Mouse (Mus musculus) embryonic facial prominence, embryonic 11.5 days (tissue): ENCODE results near the gene Shcbp1l. TPM values are rescaled to one million over a fixed set of nuclear protein-coding genes. Genes with fewer than 3 reads are reported as not detected.

Experiments
- ATAC-seq: fragments of 200-750 bp; cut with Nextera tagmentation; replicated peaks from 2 replicates; pipeline ENCODE4 v1.8.0; 2017; ENCODE audit warnings: low read depth; ENCODE audit not compliant: insufficient number of reproducible peaks, low FRiP score, low TSS enrichment
- DNase-seq: peaks from one replicate; pipeline ENCODE4 v3.0.0-alpha.2; 2015; ENCODE audit warnings: low spot score
- H3K27ac ChIP-seq: fragments of 300-500 bp; sonication (generic); replicated peaks from 2 replicates; pipeline ENCODE4 v1.5.1; 2014; ENCODE audit warnings: mild to moderate bottlenecking, low read depth, low read length, control low read depth
- H3K27me3 ChIP-seq: fragments of 300-500 bp; sonication (generic); 2 replicates; pipeline ENCODE4 v1.6.1; 2014; ENCODE audit warnings: mild to moderate bottlenecking, low read length, moderate library complexity, mixed read lengths; ENCODE audit not compliant: control insufficient read depth, insufficient read depth
- H3K36me3 ChIP-seq: fragments of 300-500 bp; sonication (generic); replicated peaks from 2 replicates; pipeline ENCODE4 v1.6.1; 2014; ENCODE audit warnings: low read depth, mild to moderate bottlenecking, low read length, moderate library complexity, mixed read lengths; ENCODE audit not compliant: control insufficient read depth, insufficient read depth
- H3K4me1 ChIP-seq: fragments of 300-500 bp; sonication (generic); 2 replicates; pipeline ENCODE4 v1.6.1; 2014; ENCODE audit warnings: low read length, mixed read lengths; ENCODE audit not compliant: control insufficient read depth, insufficient read depth
- H3K4me2 ChIP-seq: fragments of 300-500 bp; sonication (generic); 2 replicates; pipeline ENCODE4 v1.6.1; 2014; ENCODE audit warnings: low read depth, mild to moderate bottlenecking, control low read depth, low read length, moderate library complexity
- H3K4me3 ChIP-seq: fragments of 300-500 bp; sonication (generic); 2 replicates; pipeline ENCODE4 v1.5.1; 2014; ENCODE audit warnings: low read depth, low read length, control low read depth
- H3K9ac ChIP-seq: fragments of 300-500 bp; sonication (generic); replicated peaks from 2 replicates; pipeline ENCODE4 v1.6.1; 2014; ENCODE audit warnings: mild to moderate bottlenecking, control low read depth, low read length
- H3K9me3 ChIP-seq: fragments of 300-500 bp; sonication (generic); replicated peaks from 2 replicates; pipeline ENCODE4 v1.6.1; 2016; ENCODE audit warnings: mild to moderate bottlenecking, low read length, inconsistent platforms, mixed read lengths; ENCODE audit not compliant: control insufficient read depth
- WGBS: fragments of 180-500 bp; shearing (Covaris S2); extraction: QIAGEN DNeasy Blood & Tissue Kit; methylation state at CpG from one replicate; pipeline ENCODE4 v1.1.7; 2014; 5-methylcytosine and 5-hydroxymethylcytosine counted together
- polyA plus RNA-seq: library from polyadenylated mRNA; unstranded; fragments of >200 nt; fragmentation: Nextera tagmentation; extraction: Ambion mirVana; gene quantifications from 2 replicates; pipeline ENCODE4 v1.2.1, GENCODE M21; 2014

Shcbp1l gene
- polyA plus RNA-seq, 1 experiment from 2014 or later, result 0.45 TPM

- H3K4me3 ChIP-seq, result no peak overlapping the region
- WGBS, result 87% methylated on average over 2 of the region's 2 CpGs
- no peak for ATAC-seq
These were observed 66.4 kb downstream of the Shcbp1l start for GRCm38 (mm10) chr1:153491345-153491744.

GRCm38 (mm10) chr1:153491822-153492221 lies 66.9 kb downstream of the Shcbp1l start:
- Histone ChIP-seq H3K27me3 (no peaks in the 10 kb centered on the region), H3K4me1 (no peaks in the 10 kb centered on the region), H3K4me2 (no peak overlapping the region), H3K9me3 (no peaks in the 10 kb centered on the region), H3K4me3 (no peak overlapping the region), H3K9ac (no peak overlapping the region), H3K27ac (no peak overlapping the region), H3K36me3 (no peaks in the 10 kb centered on the region)
- WGBS, result 86% methylated on average over 1 of the region's 1 CpGs
- ATAC-seq (no peak), DNase-seq (no peak)

More at GRCm38 (mm10) chr1:153491345-153491744, 66.4 kb downstream of the Shcbp1l start:
- H3K9me3 ChIP-seq, result no peaks in the 10 kb centered on the region
- H3K4me2 ChIP-seq, result no peak overlapping the region
- DNase-seq, result no peak
- no peaks in the 10 kb centered on the region for H3K4me1 ChIP-seq
- no peaks in the 10 kb centered on the region for H3K36me3 ChIP-seq
- no peaks in the 10 kb centered on the region for H3K27me3 ChIP-seq
- no peak overlapping the region for H3K27ac ChIP-seq
- H3K9ac ChIP-seq, result no peak overlapping the region

GRCm38 (mm10) chr1:153493338-153493737 lies 68.4 kb downstream of the Shcbp1l start:
- H3K4me3 ChIP-seq, result no peak overlapping the region
- ATAC-seq, result no peak
- H3K27ac ChIP-seq, result no peak overlapping the region
- no peak for DNase-seq
- 15% methylated on average over 4 of the region's 4 CpGs for WGBS
- H3K9me3 ChIP-seq, result no peaks in the 10 kb centered on the region
- no peak overlapping the region for H3K4me2 ChIP-seq
- no peaks in the 10 kb centered on the region for H3K36me3 ChIP-seq
- no peaks in the 10 kb centered on the region for H3K27me3 ChIP-seq
- no peaks in the 10 kb centered on the region for H3K4me1 ChIP-seq
- H3K9ac ChIP-seq, result no peak overlapping the region

GRCm38 (mm10) chr1:153493931-153494330 lies 69.0 kb downstream of the Shcbp1l start:
- H3K9me3 ChIP-seq, result no peaks in the 10 kb centered on the region
- no peaks in the 10 kb centered on the region for H3K4me1 ChIP-seq
- H3K4me2 ChIP-seq, result no peak overlapping the region
- H3K9ac ChIP-seq, result no peak overlapping the region
- H3K4me3 ChIP-seq, result no peak overlapping the region
- H3K27ac ChIP-seq, result no peak overlapping the region
- WGBS, result 30% methylated on average over 6 of the region's 6 CpGs
- no peaks in the 10 kb centered on the region for H3K27me3 ChIP-seq
- DNase-seq (no peak), ATAC-seq (no peak)
- no peaks in the 10 kb centered on the region for H3K36me3 ChIP-seq

GRCm38 (mm10) chr1:153496030-153496429 lies 71.1 kb downstream of the Shcbp1l start:
- no peak overlapping the region for H3K4me3 ChIP-seq
- no peaks in the 10 kb centered on the region for H3K4me1 ChIP-seq
- no peaks in the 10 kb centered on the region for H3K36me3 ChIP-seq
- 75% methylated on average over 3 of the region's 3 CpGs for WGBS
- no peak for ATAC-seq
- H3K9me3 ChIP-seq, result no peaks in the 10 kb centered on the region
- no peaks in the 10 kb centered on the region for H3K27me3 ChIP-seq
- no peak overlapping the region for H3K27ac ChIP-seq
- no peak overlapping the region for H3K9ac ChIP-seq
- DNase-seq, result no peak
- H3K4me2 ChIP-seq, result no peak overlapping the region

GRCm38 (mm10) chr1:153500030-153500429 lies 75.1 kb downstream of the Shcbp1l start:
- H3K4me3 ChIP-seq, result no peak overlapping the region
- H3K9me3 ChIP-seq, result no peaks in the 10 kb centered on the region
- 88% methylated on average over 9 of the region's 9 CpGs for WGBS
- DNase-seq, result no peak
- no peak overlapping the region for H3K4me2 ChIP-seq
- no peak overlapping the region for H3K27ac ChIP-seq
- H3K9ac ChIP-seq, result no peak overlapping the region
- H3K4me1 ChIP-seq, result no peaks in the 10 kb centered on the region
- no peaks in the 10 kb centered on the region for H3K36me3 ChIP-seq
- H3K27me3 ChIP-seq, result no peaks in the 10 kb centered on the region
- ATAC-seq, result no peak

GRCm38 (mm10) chr1:153501644-153502321 lies 76.8 kb downstream of the Shcbp1l start:
- Histone ChIP-seq H3K27ac (no peak overlapping the region), H3K4me1 (no peaks in the 10 kb centered on the region), H3K27me3 (no peaks in the 10 kb centered on the region), H3K4me2 (no peak overlapping the region), H3K4me3 (no peak overlapping the region), H3K9ac (no peak overlapping the region), H3K36me3 (no peaks in the 10 kb centered on the region), H3K9me3 (no peaks in the 10 kb centered on the region)
- 55% methylated on average over 5 of the region's 5 CpGs for WGBS
- ATAC-seq (no peak; the same call in 1 of the 2 replicates), DNase-seq (no peak)
